Mouse (Mus musculus): ENCODE results near the gene Iffo2. TPM values are rescaled to one million over a fixed set of nuclear protein-coding genes. Genes with fewer than 3 reads are reported as not detected.
A peak's percentile ranks its signal among the peaks of the same experiment; 100 is the strongest.

Iffo2 gene
- polyA plus RNA-seq, 1 experiment from 2014 or later: 5.9 TPM

- no peaks in the 10 kb centered on the region for H3K27me3 ChIP-seq
- 0 out of 2 replicates have a peak overlapping the region, but pooled peaks have one; percentile 29 for H3K27ac ChIP-seq
- ATAC-seq (ENCODE audit: insufficient number of reproducible peaks, insufficient read depth, low FRiP score, low TSS enrichment, low read depth): no peak
Observed at GRCm38 (mm10) chr4:139500814-139501213, 29.5 kb upstream of the Iffo2 start.

GRCm38 (mm10) chr4:139501702-139502101 is 28.6 kb upstream of the Iffo2 start:
- Histone ChIP-seq H3K9me3 (peaks cover 7% of the 10 kb centered on the region), H3K4me1 (replicated peaks) (peaks cover 6% of the 10 kb centered on the region; the same call in 1 of the 2 replicates), H3K4me2 (no peak overlapping the region), H3K27ac (no peak overlapping the region), H3K36me3 (no peaks in the 10 kb centered on the region), H3K9ac (replicated peaks) (no peak overlapping the region), H3K27me3 (no peaks in the 10 kb centered on the region), H3K4me3 (replicated peaks) (no peak overlapping the region)
- ATAC-seq (ENCODE audit: insufficient number of reproducible peaks, insufficient read depth, low FRiP score, low TSS enrichment, low read depth): no peak
- WGBS: 78% methylated on average over 6 of the region's 6 CpGs

More at GRCm38 (mm10) chr4:139500814-139501213, 29.5 kb upstream of the Iffo2 start:
- Histone ChIP-seq H3K4me2 (no peak overlapping the region), H3K4me3 (replicated peaks) (no peak overlapping the region), H3K36me3 (no peaks in the 10 kb centered on the region), H3K9ac (replicated peaks) (no peak overlapping the region), H3K4me1 (replicated peaks) (peaks cover 6% of the 10 kb centered on the region; the same call in 1 of the 2 replicates), H3K9me3 (peaks cover 5% of the 10 kb centered on the region)
- 68% methylated on average over 14 of the region's 14 CpGs for WGBS

GRCm38 (mm10) chr4:139503919-139504318 is 26.4 kb upstream of the Iffo2 start:
- peaks cover 7% of the 10 kb centered on the region for H3K9me3 ChIP-seq
- no peaks in the 10 kb centered on the region for H3K36me3 ChIP-seq
- H3K4me1 ChIP-seq (replicated peaks): peaks cover 7% of the 10 kb centered on the region; the same call in 1 of the 2 replicates
- WGBS: 81% methylated on average over 8 of the region's 8 CpGs
- H3K27me3 ChIP-seq: no peaks in the 10 kb centered on the region
- H3K4me3 ChIP-seq (replicated peaks): no peak overlapping the region
- no peak overlapping the region for H3K4me2 ChIP-seq
- H3K9ac ChIP-seq (replicated peaks): no peak overlapping the region
- H3K27ac ChIP-seq: no peak overlapping the region
- no peak for ATAC-seq (ENCODE audit: insufficient number of reproducible peaks, insufficient read depth, low FRiP score, low TSS enrichment, low read depth)

- H3K9ac ChIP-seq (replicated peaks): no peak overlapping the region
- 79% methylated on average over 4 of the region's 4 CpGs for WGBS
Observed at GRCm38 (mm10) chr4:139505716-139506115, 24.6 kb upstream of the Iffo2 start.

GRCm38 (mm10) chr4:139506727-139507126 is 23.6 kb upstream of the Iffo2 start:
- ATAC-seq (ENCODE audit: insufficient number of reproducible peaks, insufficient read depth, low FRiP score, low TSS enrichment, low read depth): no peak
- Histone ChIP-seq H3K36me3 (no peaks in the 10 kb centered on the region), H3K4me1 (replicated peaks) (0 out of 2 replicates have a peak, but pooled peaks cover 6% of the 10 kb centered on the region), H3K27ac (no peak overlapping the region), H3K4me2 (no peak overlapping the region), H3K9me3 (peaks cover 7% of the 10 kb centered on the region), H3K27me3 (no peaks in the 10 kb centered on the region), H3K4me3 (replicated peaks) (no peak overlapping the region), H3K9ac (replicated peaks) (no peak overlapping the region)
- 94% methylated on average over 11 of the region's 11 CpGs for WGBS

More at GRCm38 (mm10) chr4:139505716-139506115, 24.6 kb upstream of the Iffo2 start:
- no peak overlapping the region for H3K27ac ChIP-seq
- H3K4me2 ChIP-seq: no peak overlapping the region
- no peaks in the 10 kb centered on the region for H3K36me3 ChIP-seq
- H3K4me3 ChIP-seq (replicated peaks): no peak overlapping the region
- H3K9me3 ChIP-seq: peaks cover 7% of the 10 kb centered on the region
- ATAC-seq (ENCODE audit: insufficient number of reproducible peaks, insufficient read depth, low FRiP score, low TSS enrichment, low read depth): no peak
- H3K27me3 ChIP-seq: no peaks in the 10 kb centered on the region
- peaks cover 9% of the 10 kb centered on the region; the same call in 1 of the 2 replicates for H3K4me1 ChIP-seq (replicated peaks)

- Histone ChIP-seq H3K4me1 (replicated peaks) (0 out of 2 replicates have a peak, but pooled peaks cover 6% of the 10 kb centered on the region), H3K4me2 (no peak overlapping the region), H3K4me3 (replicated peaks) (no peak overlapping the region), H3K36me3 (no peaks in the 10 kb centered on the region), H3K27me3 (no peaks in the 10 kb centered on the region), H3K27ac (no peak overlapping the region), H3K9ac (replicated peaks) (no peak overlapping the region), H3K9me3 (peaks cover 7% of the 10 kb centered on the region)
- 65% methylated on average over 2 of the region's 2 CpGs for WGBS
- no peak for ATAC-seq (ENCODE audit: insufficient number of reproducible peaks, insufficient read depth, low FRiP score, low TSS enrichment, low read depth)
Observed at GRCm38 (mm10) chr4:139509069-139509468, 21.3 kb upstream of the Iffo2 start.

GRCm38 (mm10) chr4:139511557-139511956 is 18.8 kb upstream of the Iffo2 start:
- ATAC-seq (ENCODE audit: insufficient number of reproducible peaks, insufficient read depth, low FRiP score, low TSS enrichment, low read depth): no peak
- H3K4me3 ChIP-seq (replicated peaks): no peak overlapping the region
- no peak overlapping the region for H3K27ac ChIP-seq
- H3K9me3 ChIP-seq: no peaks in the 10 kb centered on the region; the same call in 1 of the 2 replicates
- no peaks in the 10 kb centered on the region for H3K27me3 ChIP-seq
- no peak overlapping the region for H3K9ac ChIP-seq (replicated peaks)
- 77% methylated on average over 2 of the region's 2 CpGs for WGBS
- no peak overlapping the region for H3K4me2 ChIP-seq
- H3K36me3 ChIP-seq: no peaks in the 10 kb centered on the region
- 0 out of 2 replicates have a peak, but pooled peaks cover 6% of the 10 kb centered on the region for H3K4me1 ChIP-seq (replicated peaks)

GRCm38 (mm10) chr4:139512985-139513384 is 17.4 kb upstream of the Iffo2 start:
- H3K4me2 ChIP-seq: no peak overlapping the region
- no peaks in the 10 kb centered on the region; the same call in 1 of the 2 replicates for H3K9me3 ChIP-seq
- no peaks in the 10 kb centered on the region for H3K27me3 ChIP-seq
- ATAC-seq (ENCODE audit: insufficient number of reproducible peaks, insufficient read depth, low FRiP score, low TSS enrichment, low read depth): no peak
- no peaks in the 10 kb centered on the region for H3K36me3 ChIP-seq
- 0 out of 2 replicates have a peak, but pooled peaks cover 6% of the 10 kb centered on the region for H3K4me1 ChIP-seq (replicated peaks)
- H3K4me3 ChIP-seq (replicated peaks): no peak overlapping the region
- H3K9ac ChIP-seq (replicated peaks): no peak overlapping the region
- no peak overlapping the region for H3K27ac ChIP-seq
- WGBS: 88% methylated on average over 2 of the region's 2 CpGs

GRCm38 (mm10) chr4:139519221-139519620 is 11.1 kb upstream of the Iffo2 start:
- H3K27ac ChIP-seq: no peak overlapping the region
- 72% methylated on average over 6 of the region's 6 CpGs for WGBS
- no peak overlapping the region for H3K4me3 ChIP-seq (replicated peaks)
- no peak overlapping the region for H3K9ac ChIP-seq (replicated peaks)
- peaks cover 11% of the 10 kb centered on the region for H3K4me1 ChIP-seq (replicated peaks)
- no peaks in the 10 kb centered on the region for H3K36me3 ChIP-seq
- ATAC-seq (ENCODE audit: insufficient number of reproducible peaks, insufficient read depth, low FRiP score, low TSS enrichment, low read depth): no peak
- H3K9me3 ChIP-seq: no peaks in the 10 kb centered on the region
- H3K27me3 ChIP-seq: no peaks in the 10 kb centered on the region; the same call in 1 of the 2 replicates
- no peak overlapping the region for H3K4me2 ChIP-seq

GRCm38 (mm10) chr4:139521926-139522325 is 8.4 kb upstream of the Iffo2 start:
- no peaks in the 10 kb centered on the region for H3K9me3 ChIP-seq
- no peak for ATAC-seq (ENCODE audit: insufficient number of reproducible peaks, insufficient read depth, low FRiP score, low TSS enrichment, low read depth)
- H3K4me2 ChIP-seq: no peak overlapping the region
- no peak overlapping the region for H3K4me3 ChIP-seq (replicated peaks)
- no peaks in the 10 kb centered on the region; the same call in 1 of the 2 replicates for H3K27me3 ChIP-seq
- no peaks in the 10 kb centered on the region for H3K36me3 ChIP-seq
- no peak overlapping the region for H3K27ac ChIP-seq
- H3K4me1 ChIP-seq (replicated peaks): peaks cover 11% of the 10 kb centered on the region
- no peak overlapping the region for H3K9ac ChIP-seq (replicated peaks)
- WGBS: 88% methylated on average over 10 of the region's 10 CpGs

- Histone ChIP-seq H3K27me3 (no peaks in the 10 kb centered on the region), H3K4me1 (replicated peaks) (no peaks in the 10 kb centered on the region), H3K9me3 (no peaks in the 10 kb centered on the region), H3K9ac (replicated peaks) (no peak overlapping the region), H3K36me3 (no peaks in the 10 kb centered on the region), H3K4me2 (no peak overlapping the region), H3K27ac (no peak overlapping the region), H3K4me3 (replicated peaks) (no peak overlapping the region)
- no peak for ATAC-seq (ENCODE audit: insufficient number of reproducible peaks, insufficient read depth, low FRiP score, low TSS enrichment, low read depth)
- 83% methylated on average over 12 of the region's 12 CpGs for WGBS
Observed at GRCm38 (mm10) chr4:139526475-139526874, 3.9 kb upstream of the Iffo2 start.

- WGBS: 79% methylated on average over 10 of the region's 10 CpGs
Observed at GRCm38 (mm10) chr4:139532081-139532480, 1.7 kb downstream of the Iffo2 start.

More at GRCm38 (mm10) chr4:139532081-139532480, 1.7 kb downstream of the Iffo2 start:
- no peak overlapping the region for H3K9ac ChIP-seq (replicated peaks)
- H3K4me2 ChIP-seq: no peak overlapping the region
- no peak overlapping the region for H3K27ac ChIP-seq
- H3K36me3 ChIP-seq: no peaks in the 10 kb centered on the region
- H3K27me3 ChIP-seq: no peaks in the 10 kb centered on the region
- no peaks in the 10 kb centered on the region for H3K9me3 ChIP-seq
- ATAC-seq (ENCODE audit: insufficient number of reproducible peaks, insufficient read depth, low FRiP score, low TSS enrichment, low read depth): no peak
- H3K4me1 ChIP-seq (replicated peaks): peaks cover 11% of the 10 kb centered on the region
- no peak overlapping the region for H3K4me3 ChIP-seq (replicated peaks)

All from limb, embryonic 12.5 days (tissue).